Mouse (Mus musculus): ENCODE data around the gene 0610009B22Rik.

DNA sequence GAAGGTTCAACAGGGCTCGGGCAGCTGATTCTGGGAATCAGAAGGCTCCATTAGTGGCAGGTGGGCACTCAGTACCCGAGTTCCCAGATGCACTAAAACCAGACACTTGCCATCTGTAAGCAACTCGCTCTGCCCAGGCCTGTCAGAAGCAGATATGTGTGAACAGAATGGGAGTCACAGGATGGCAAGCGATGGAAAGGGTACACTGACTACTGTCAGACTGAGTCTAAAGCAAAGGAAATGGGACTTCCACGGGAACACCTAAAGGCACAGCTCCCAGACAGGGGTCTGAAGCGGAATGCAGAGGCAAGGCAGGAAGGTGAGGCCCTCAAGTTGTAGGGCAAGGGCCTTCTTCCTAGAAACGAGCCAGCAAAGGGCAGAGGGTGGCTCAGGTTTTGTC lies 42.4 kb downstream of the 0610009B22Rik start:
- no peak for TF ChIP-seq EP300 (IDR thresholded peaks at IDR 0.05; ENCODE audit: low read depth)
- no peak for TF ChIP-seq CTCF (IDR thresholded peaks at IDR 0.05; ENCODE audit: low read depth)
